Mouse (Mus musculus) MEL-GATA-1-ER (cell line): ENCODE data around the gene Cldn18.

Source experiments
- DNase-seq: peaks from one replicate; pipeline ENCODE4 v3.0.0-alpha.2; 2012; ENCODE audit warnings: low read depth; ENCODE audit errors: extremely low read depth

Cldn18 gene

GRCm38 (mm10) chr9:99685536-99686231 lies 31.4 kb downstream of the Cldn18 start:
- no peak for DNase-seq

DNA sequence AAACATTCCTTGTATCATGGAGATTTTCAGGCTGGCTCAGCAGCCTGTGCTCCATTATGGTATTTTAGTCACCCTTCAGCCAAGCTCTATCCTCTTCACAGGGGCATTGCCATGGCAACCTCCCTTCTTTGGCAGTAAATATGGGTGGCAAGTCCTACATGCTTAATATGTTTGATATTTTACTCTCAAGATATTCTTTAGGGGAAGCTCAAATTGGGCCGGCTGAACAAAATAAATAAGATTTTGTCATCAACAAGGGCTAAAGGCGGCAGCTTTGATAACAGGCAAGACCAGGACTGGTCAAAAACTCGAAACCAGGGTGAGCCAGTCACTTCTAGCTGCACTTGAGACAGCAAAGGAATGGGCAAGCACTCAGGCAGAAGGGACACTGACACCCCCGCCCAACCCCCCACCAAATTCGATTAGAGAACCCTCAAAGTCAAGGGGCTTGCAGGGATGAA lies 32.0 kb downstream of the Cldn18 start:
- DNase-seq: no peak

- no peak for DNase-seq
These were observed 35.0 kb downstream of the Cldn18 start for GRCm38 (mm10) chr9:99681980-99682570.

DNA sequence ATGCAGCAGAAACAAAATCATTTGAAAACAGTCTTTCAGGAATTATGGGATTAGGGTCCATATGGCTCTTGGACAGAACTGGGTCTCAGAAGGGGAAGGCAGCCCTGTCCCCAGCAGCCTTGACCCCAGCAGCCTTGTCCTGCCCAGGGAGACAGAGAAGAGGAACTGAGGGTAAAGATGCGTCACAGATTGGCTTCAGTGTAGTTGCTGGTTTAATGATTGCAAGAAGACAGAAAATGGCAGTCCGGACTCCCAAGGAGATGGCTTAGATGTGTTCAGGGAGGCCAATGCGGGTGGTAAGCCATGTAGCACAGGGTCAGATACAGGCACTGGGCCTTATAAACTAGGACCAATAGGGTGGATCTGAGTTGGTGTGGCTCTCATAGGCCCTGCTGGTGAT lies 41.4 kb downstream of the Cldn18 start:
- no peak for DNase-seq

- no peak for DNase-seq
These were observed 45.5 kb downstream of the Cldn18 start for GRCm38 (mm10) chr9:99671603-99672002.

DNA sequence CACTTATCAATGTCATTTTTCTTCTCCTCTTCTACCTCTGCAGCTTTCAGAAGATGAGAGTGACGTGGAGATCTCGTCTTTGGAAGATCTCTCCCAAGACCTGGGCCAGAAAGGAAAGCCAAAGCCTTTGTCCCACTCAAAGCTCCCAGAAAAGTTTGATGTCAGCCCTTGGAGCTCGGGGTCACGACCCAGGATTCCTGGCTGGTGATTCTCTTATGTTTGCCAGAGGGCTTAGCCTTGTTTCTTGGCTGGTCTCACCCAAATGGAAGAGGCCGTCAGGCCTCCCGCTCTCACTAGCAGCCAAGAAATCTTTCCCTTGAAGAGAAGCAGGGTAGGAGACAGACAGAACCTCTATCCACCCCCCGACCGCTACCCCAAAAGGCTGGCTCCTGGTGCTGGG lies 49.5 kb downstream of the Cldn18 start:
- no peak for DNase-seq

DNA sequence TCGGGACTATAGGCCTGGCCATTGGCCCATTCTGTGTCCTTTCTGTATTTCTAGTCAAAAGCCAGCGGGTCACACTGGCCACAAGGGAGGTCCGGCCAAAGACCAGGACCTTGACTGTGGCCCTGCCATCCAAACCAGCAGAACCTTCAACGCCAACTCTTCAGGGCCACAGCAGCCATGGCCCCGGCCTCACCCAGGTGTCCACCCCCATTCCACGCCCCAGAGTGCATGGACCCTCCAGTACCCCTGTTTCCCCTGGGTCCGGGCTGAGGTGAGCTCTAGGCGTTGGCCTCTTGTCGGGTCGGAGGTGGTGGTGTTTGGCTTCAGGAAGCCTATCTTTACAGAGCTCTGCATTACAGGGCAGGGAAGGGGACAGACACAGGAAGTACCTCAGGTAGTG lies 54.2 kb downstream of the Cldn18 start:
- no peak for DNase-seq

DNA sequence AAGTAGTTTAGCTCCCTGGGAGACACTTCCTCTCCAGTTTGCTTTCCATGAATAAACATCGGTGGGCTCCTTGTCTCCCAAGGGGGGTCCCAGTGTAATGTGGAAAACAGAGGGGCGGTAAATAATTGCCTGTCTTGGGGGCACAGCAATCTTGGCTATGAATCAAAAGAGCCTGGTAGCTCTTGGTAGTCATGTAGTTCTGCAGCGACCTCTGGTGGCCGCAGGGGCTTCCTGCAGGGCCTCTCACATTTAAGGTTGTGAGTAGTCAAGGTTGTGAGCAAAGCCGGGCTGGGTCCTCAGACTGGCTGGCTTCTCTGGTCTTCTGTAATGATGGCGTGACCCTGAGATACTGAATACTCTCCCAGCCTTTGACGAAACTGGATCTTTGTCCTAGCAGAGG lies 54.7 kb downstream of the Cldn18 start:
- DNase-seq: peak; percentile 48

GRCm38 (mm10) chr9:99661606-99662166 lies 55.4 kb downstream of the Cldn18 start:
- DNase-seq: no peak

- DNase-seq: no peak
These were observed 56.3 kb downstream of the Cldn18 start for GRCm38 (mm10) chr9:99660756-99661155.

DNA sequence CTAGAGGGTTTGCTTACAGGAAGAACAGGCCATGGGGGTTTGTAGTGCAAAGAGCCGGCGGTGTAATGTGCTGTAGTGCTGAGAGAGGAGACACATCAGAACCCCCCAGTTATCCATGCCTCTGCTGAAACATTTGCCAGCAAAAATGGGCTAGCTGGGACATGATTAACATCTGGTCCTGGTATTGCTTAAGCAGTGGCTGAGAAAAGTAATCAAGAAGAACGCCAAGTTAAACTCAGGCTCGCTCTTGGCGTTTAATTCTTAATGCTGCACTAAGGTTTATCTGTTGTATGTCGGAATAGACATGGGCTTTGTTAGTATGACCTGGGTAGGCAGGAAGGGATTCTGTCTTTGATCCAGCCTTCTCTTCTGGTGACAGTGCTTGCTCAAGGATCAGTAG lies 71.0 kb downstream of the Cldn18 start:
- no peak for DNase-seq

DNA sequence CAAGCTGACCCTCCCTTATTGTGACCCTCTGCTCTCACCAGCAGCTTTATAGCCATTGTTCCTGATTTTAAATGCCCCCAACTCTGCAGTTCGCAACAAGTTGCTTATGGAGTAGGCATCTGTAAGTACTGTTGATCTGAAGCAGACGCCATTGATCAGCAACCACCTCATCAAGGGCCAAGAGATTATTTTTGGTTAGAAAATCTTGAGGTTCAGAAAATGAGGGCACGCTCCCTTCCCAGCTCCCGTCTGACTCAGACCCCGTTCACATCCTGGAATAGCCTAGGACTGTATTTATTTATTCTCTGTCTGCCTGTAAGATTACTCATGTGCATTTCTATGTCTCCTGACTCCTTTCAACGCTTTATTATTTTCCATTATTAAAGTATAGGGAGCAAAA lies 71.7 kb downstream of the Cldn18 start:
- DNase-seq: no peak

GRCm38 (mm10) chr9:99639957-99640356 lies 77.1 kb downstream of the Cldn18 start:
- no peak for DNase-seq
